Mouse (Mus musculus) c-Kit-positive CD71-positive TER-119-negative erythroid progenitor cells, embryonic 14.5 days (primary cell): Measurements from ENCODE around the gene Spock1.
"Not testable (repeated sequence)": the region's sequence is repeated elsewhere in the genome, so short reads cannot be mapped to it uniquely, and the experiment has no call there.

Source experiments
- DNase-seq: peaks from one replicate; pipeline ENCODE4 v3.0.0-alpha.2; 2013; ENCODE audit warnings: low read depth

Spock1 gene

GRCm38 (mm10) chr13:57595032-57595760 is 312.9 kb downstream of the Spock1 start:
- no peak for DNase-seq

DNA sequence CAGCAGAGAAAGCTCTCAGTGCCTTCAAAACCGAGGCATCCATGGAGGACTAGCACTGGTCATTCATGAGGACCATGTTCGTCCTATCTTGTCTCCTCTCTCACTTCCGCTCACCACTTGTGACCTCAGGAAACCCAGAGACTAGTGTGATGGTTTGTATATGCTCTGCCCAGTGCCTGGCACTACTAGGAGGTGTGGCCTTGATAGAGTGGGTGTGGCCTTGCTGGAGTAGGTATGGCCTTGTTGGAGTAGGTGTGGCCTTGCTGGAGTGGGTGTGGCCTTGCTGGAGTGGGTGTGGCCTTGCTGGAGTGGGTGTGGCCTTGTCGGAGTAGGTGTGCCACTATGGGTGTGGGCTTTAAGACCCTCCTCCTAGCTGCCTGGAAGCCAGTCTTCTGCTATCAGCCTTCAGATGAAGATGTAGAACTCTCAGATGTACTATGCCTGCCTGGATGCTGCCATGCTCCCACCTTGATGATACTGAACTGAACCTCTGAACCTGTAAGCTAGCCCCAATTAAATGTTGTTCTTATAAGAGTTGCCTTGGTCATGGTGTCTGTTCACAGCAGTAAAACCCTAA is 318.7 kb downstream of the Spock1 start:
- not testable (repeated sequence) for DNase-seq

DNA sequence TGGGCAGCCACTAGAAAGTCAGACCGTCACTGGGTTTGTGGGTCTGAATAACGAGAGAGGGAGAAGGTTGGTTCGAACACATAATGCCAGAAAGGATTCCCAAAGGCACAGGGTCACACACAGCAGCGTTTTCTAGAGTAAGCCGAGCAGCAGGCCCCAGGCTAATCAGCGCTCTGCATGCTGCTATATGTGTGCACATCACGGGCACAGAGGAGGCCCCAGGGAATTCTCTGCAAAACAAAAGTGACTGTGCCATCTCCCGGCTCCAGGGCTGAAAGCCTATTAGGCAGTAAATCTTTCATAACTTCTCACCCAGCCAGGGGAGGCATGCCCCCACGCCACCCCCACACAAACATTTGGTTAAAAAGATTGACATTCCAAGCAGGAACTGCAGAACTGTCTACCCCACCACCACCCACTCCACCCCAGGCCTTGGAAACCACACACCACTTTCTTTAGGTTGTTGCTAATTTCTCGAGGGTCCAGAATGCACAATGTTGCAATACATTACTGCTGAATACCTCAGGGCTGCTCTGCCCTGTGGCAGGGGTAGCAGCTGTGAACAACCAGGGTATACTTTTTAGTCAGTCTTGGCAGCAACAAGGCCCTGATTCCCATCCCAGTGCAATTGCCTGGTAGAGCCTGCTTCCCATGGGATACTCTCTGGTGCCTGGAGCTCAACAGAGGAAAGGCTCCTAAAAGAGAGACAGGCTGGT is 319.4 kb downstream of the Spock1 start:
- no peak for DNase-seq

DNA sequence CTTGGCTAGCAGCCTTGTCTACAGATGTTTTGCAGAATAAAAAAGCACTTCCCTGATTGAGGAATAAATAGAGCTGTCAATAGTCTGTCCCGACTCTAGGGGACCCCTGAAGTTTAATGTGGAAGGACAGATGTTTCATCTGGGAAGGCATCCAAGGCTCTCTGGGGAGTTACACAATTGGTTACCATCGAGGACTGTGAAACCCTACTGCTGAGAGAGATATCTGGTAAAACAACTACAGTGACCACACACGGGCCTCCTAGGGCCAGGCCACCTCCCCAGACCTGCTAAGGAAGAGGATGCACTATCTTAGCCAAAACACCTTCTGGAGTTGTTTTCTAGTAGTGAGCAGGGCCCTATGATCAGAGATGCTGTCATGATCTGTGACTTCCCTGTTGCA is 323.0 kb downstream of the Spock1 start:
- DNase-seq, result no peak

- no peak for DNase-seq
These were observed 325.7 kb downstream of the Spock1 start for GRCm38 (mm10) chr13:57582314-57582976.

DNA sequence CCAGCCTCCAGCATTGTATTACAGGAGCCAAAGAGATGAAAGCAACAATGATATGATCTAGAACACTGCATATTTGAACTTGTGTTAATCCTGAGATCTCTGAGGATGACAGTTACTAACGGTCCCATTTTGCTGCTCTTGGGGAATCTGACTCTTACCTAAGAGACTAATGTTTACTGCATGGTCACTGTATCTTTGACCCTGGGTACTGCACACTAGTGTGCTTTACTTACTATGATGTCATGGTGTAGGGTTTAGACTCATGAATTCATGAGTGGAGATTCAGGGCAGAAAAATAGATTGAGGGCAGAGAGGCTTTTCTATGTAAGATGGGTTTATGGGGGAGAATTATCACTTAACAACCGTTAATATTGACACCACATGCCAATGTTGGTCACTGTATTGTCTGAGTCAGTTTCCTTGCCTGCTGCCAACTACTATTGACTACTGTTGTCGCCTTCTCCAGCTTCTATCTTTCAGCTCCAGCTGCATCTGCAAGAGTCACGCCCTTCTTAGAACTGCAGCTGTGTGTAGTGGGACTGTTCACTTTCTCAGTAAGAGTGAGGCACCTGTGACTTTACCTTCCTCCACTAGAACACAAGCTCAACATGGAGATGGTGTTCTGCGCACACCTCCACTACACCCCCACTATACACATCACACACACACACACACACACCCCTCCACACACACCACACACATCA is 330.4 kb downstream of the Spock1 start:
- peak; percentile 48 for DNase-seq

GRCm38 (mm10) chr13:57573501-57573900 is 334.6 kb downstream of the Spock1 start:
- no peak for DNase-seq

DNA sequence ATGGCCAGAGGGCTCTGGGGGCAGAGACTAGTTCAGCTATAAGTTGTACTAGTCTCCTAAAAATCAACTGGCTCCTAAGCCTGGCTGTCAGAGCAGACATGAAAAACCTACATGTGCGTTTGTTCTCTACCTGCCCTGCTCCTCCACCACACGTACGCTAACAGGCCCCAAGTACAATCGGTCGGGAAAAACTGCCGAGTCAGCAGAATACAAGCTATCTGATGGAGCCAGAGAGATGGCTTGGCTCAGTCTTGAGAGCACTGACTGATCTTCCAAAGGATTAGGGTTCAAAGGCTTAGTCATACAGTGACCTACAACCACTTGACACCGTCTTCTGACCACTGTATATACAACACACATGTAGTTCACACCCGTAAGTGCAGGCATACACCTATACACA is 339.7 kb downstream of the Spock1 start:
- DNase-seq, result no peak

GRCm38 (mm10) chr13:57555186-57555585 is 352.9 kb downstream of the Spock1 start:
- no peak for DNase-seq

DNA sequence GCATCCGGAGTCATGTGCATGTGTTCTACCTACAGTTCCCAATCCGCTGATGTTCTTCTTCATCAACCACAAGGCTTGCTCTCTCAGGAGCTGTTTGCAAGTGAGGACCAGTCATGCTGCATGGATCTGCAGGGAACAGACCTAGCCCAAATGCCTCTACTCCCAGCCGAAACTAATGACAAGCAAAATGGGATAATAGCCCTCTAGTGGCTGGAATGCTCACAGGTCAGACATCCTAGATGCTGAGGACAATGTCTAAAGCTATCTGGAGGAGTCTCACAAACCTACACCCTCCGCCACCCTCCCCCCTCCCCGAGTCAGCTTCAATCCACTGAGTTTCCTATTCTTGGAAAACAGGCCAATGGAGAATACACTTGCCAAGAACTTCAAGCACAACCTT is 358.4 kb downstream of the Spock1 start:
- no peak for DNase-seq

DNA sequence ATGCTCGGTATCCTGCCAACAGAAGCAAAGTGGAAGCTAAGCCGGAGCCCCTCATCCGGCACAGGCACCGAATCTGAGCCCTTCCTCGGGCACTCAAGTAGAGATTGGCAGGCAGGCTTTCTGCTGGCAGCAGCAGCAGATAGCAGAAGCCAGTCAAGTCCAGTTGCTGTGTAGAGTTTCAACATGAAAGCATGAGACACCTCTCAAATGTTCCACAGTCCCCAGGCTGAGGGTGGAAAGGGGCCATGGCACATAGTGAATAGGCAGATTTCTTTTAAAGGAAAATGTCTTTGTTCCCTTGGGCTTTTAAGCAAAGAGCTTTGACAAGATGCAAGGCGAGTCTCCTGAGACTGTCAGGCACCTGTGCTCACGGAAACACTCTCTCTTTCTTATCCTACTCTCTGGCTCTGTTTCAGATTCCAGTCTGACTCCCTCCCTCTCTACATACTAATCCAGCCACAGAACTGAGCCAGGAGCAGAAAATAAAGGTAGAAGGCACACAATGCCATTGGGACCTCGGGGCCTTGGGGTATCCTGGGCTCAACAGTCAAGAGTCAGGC is 371.1 kb downstream of the Spock1 start:
- no peak for DNase-seq

DNA sequence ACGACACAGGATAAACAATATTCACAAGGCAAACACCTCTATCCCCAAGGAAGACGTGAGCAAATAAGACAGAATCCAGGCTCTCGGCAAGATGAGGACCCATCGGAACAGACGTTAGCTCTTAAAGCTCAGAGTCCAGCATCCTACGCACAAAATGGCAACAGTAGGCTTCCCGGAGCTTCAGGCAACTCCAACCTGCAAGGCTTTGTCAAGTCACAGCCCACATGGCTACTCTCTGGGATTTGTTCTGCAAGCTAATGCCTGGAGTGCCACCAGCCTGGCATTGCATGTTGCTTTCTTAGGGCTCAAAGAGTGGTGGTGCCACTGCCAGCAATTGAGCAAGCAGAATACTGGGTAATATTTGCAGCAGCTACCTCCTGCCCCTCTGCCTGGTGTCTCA is 373.8 kb downstream of the Spock1 start:
- no peak for DNase-seq

DNA sequence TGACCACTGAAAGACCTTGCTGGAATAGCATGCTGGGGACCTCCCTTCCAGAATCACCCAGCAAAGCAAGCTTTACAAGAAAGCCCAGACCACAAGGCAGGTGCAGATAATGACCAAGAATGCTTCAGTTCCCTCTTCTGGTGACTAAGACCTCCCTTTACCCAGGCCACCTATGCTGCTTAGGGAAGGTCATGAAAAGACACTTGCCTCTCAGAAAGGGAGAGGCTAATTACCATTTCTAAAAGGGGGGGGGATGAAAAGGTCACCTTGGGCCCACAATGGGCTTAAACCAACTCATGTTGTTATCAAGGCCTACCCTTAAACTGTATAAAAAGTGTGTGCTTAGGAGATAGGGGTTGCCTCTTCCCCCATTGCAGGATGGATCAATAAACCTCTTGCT is 382.2 kb downstream of the Spock1 start:
- no peak for DNase-seq

DNA sequence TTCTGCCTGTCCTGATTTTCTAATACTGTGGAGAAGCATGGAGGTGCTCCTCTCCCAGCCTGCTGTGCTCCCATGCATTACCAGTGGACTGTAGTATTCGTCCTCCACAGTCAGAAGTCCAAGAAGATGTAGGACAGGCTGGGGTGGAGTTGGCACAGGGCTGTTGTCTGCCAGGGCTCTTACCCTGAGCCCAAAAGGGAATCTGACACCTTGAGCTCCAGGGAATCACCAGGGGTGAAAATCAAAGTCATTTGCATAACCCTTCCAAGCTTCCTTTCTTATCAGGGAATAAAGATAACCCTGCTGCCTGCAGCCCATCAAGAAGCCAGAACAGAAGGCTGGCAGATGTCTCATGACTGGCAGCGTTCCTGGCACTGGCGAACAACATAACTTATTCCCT is 383.6 kb downstream of the Spock1 start:
- DNase-seq, result no peak

GRCm38 (mm10) chr13:57523366-57523765 is 384.8 kb downstream of the Spock1 start:
- no peak for DNase-seq

- no peak for DNase-seq
These were observed 385.8 kb downstream of the Spock1 start for GRCm38 (mm10) chr13:57522319-57522718.

GRCm38 (mm10) chr13:57521152-57521551 is 387.0 kb downstream of the Spock1 start:
- no peak for DNase-seq

DNA sequence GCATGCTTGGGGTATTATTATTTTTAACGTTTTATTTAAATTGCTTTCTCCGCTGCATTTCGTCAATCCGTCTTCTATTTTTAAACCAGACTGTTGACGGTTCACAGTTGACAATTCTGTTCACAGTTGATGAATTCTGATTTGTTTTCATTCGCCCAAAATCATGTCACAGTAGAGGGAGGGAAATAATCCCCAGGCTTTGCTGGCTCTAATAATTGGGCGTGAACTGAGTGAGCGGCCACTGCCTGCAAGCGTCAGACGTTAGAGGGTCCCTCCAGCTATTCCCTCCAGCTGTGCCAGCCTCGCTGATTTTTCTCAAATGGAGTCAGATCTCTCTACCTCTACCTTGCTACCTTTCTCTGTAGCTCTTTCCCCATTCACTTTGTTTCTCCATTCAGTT is 388.3 kb downstream of the Spock1 start:
- no peak for DNase-seq

GRCm38 (mm10) chr13:57515737-57516136 is 392.4 kb downstream of the Spock1 start:
- DNase-seq, result no peak

GRCm38 (mm10) chr13:57501552-57501951 is 406.6 kb downstream of the Spock1 start:
- DNase-seq, result no peak

GRCm38 (mm10) chr13:57496778-57497177 is 411.4 kb downstream of the Spock1 start:
- DNase-seq, result no peak

- no peak for DNase-seq
These were observed 413.3 kb downstream of the Spock1 start for GRCm38 (mm10) chr13:57494838-57495237.
